Comparison of ENCODE assay signal across 10 mouse cellular contexts in the genomic region with DNA sequence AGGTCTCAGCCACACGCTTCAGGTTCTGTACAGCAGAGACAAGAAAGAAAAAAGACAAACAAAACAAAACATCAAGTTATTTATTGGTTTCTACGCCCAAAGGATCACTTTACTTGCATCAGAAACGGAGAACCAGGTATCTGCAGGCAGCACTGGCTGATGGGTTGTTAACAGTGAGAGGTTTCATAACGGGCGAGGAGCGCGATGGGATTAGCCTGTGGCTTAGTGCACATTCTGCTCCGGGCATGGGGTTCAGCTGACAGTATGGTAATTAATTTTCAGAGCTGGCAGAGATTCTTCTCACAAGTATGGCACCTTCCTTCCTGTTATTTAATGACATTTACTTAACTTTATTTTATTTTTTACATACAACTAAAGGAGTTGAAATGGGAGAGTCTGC.
DNase-seq lines count a peak whose midpoint lies in the region; ATAC-seq and TF ChIP-seq lines count a peak whose summit lies in the region.
"Had no signal": no experiment of that assay in that cellular context is flagged by ENCODE, and none has a peak within 500 bp of the region (broad histone marks: within the 10 kb centered on the region; RNA-seq: fewer than 3 reads in every experiment).

No protein-coding gene starts in this region.

- H3K9me3 ChIP-seq in embryonic facial prominence, embryonic 14.5 days (ENCODE audit: control insufficient read depth, low read length), result no peaks in the 10 kb centered on the region
- no peaks in the 10 kb centered on the region for H3K9me3 ChIP-seq in midbrain, embryonic 15.5 days

- no peak overlapping the region for H3K9ac ChIP-seq in embryonic facial prominence, embryonic 14.5 days (ENCODE audit: low read depth, low read length)
- no peak overlapping the region for H3K9ac ChIP-seq in midbrain, embryonic 15.5 days

- H3K4me2 ChIP-seq in embryonic facial prominence, embryonic 14.5 days (ENCODE audit: low read depth, low read length), result peak overlapping the region; percentile 42
- H3K4me2 ChIP-seq in midbrain, embryonic 15.5 days, result peak overlapping the region; percentile 23

- ATAC-seq in embryonic facial prominence, embryonic 14.5 days (ENCODE audit: low read depth), result no peak
- ATAC-seq in midbrain, embryonic 15.5 days (replicated peaks), result peak; percentile 79; the same call in 1 of the 2 replicates

- peak; percentile 13 for DNase-seq in embryo, embryonic 10.5 days (ENCODE audit: low spot score)
- no peak for DNase-seq in embryo, embryonic 11 days
- DNase-seq in layer of hippocampus, adult 2 months (ENCODE audit: low spot score in 2 of 2), result no peak
- no peak for DNase-seq in layer of hippocampus, postnatal 14 days (ENCODE audit: low spot score in 2 of 2)
- no peak for DNase-seq in embryonic facial prominence, embryonic 14.5 days (ENCODE audit: low spot score)
- DNase-seq in thymus, postnatal 14 days, result no peak
- DNase-seq in B cell, adult 2 months, result no peak
- DNase-seq: right cerebral cortex, postnatal 4 days had no signal

- TF ChIP-seq CTCF in layer of hippocampus, adult 2 months (conservative IDR thresholded peaks at IDR 0.05), result no peak

- no peaks in the 10 kb centered on the region for H3K27me3 ChIP-seq in embryonic facial prominence, embryonic 14.5 days (replicated peaks; ENCODE audit: control insufficient read depth, insufficient read depth, low read length)
- H3K27me3 ChIP-seq in midbrain, embryonic 15.5 days (replicated peaks), result no peaks in the 10 kb centered on the region

- no peaks in the 10 kb centered on the region for H3K36me3 ChIP-seq in embryonic facial prominence, embryonic 14.5 days (ENCODE audit: control insufficient read depth, insufficient read depth, low read length)
- H3K36me3 ChIP-seq in midbrain, embryonic 15.5 days (replicated peaks), result no peaks in the 10 kb centered on the region

- WGBS in embryonic facial prominence, embryonic 14.5 days, result 57% methylated on average over 8 of the region's 8 CpGs
- WGBS in midbrain, embryonic 15.5 days, result 29% methylated on average over 8 of the region's 8 CpGs

- H3K4me3 ChIP-seq in layer of hippocampus, adult 2 months, result peak overlapping the region; percentile 1; the same call in 1 of the 2 replicates
- H3K4me3 ChIP-seq in embryonic facial prominence, embryonic 14.5 days (ENCODE audit: low read depth, low read length), result 0 out of 2 replicates have a peak overlapping the region, but pooled peaks have one; percentile 0
- H3K4me3 ChIP-seq in midbrain, embryonic 15.5 days, result no peak overlapping the region

- H3K27ac ChIP-seq in layer of hippocampus, adult 2 months, result no peak overlapping the region
- H3K27ac ChIP-seq in embryonic facial prominence, embryonic 14.5 days (replicated peaks; ENCODE audit: low read depth, low read length), result no peak overlapping the region
- H3K27ac ChIP-seq in midbrain, embryonic 15.5 days, result no peak overlapping the region
- H3K27ac ChIP-seq: kidney, postnatal 0 days had no signal

- no peaks in the 10 kb centered on the region for H3K4me1 ChIP-seq in embryonic facial prominence, embryonic 14.5 days (ENCODE audit: control insufficient read depth, insufficient read depth, low read length)
- peaks cover 16% of the 10 kb centered on the region for H3K4me1 ChIP-seq in midbrain, embryonic 15.5 days
